Mouse (Mus musculus) cerebellum, adult 2 months (tissue): ENCODE data around the gene Snd1.

Experiments
- CTCF ChIP-seq: fragments of 200-500 bp; IDR thresholded peaks from 2 replicates; pipeline ENCODE4 v1.5.1; 2011; ENCODE audit warnings: low read depth, mild to moderate bottlenecking, control low read depth, low read length, moderate library complexity, borderline replicate concordance; ENCODE audit not compliant: insufficient read depth
- POLR2A ChIP-seq: fragments of 200-500 bp; IDR thresholded peaks from 2 replicates; pipeline ENCODE4 v1.6.1; 2011; ENCODE audit warnings: low read length, control low read depth, borderline replicate concordance; ENCODE audit not compliant: insufficient read depth

- TF ChIP-seq POLR2A, result no peak
- TF ChIP-seq CTCF, result no peak
Measured at GRCm38 (mm10) chr6:28525589-28525988, 50.6 kb downstream of the Snd1 start.
